Mouse (Mus musculus) MEL (cell line): ENCODE results near the gene Snapc4.

ENCODE experiments used
- CHD1 ChIP-seq: IDR thresholded peaks from 2 replicates; pipeline ENCODE4 v1.6.1; 2012; ENCODE audit warnings: low read depth, mild to moderate bottlenecking, inconsistent platforms, low read length, improper control_type of control experiment
- CTCF ChIP-seq, 3 experiments: IDR thresholded peaks in 2 of 3; conservative IDR thresholded peaks in 1 of 3; 2 replicates each; pipeline ENCODE4 v1.5.1; 2011 to 2012; ENCODE audit warnings: low read length in 3 of 3, low read depth in 2 of 3, mild to moderate bottlenecking in 2 of 3, improper control_type of control experiment in 1 of 3, inconsistent platforms in 1 of 3, mixed read lengths in 1 of 3, moderate library complexity in 1 of 3; ENCODE audit not compliant: control insufficient read depth in 1 of 3, insufficient read depth in 1 of 3, poor library complexity in 1 of 3, severe bottlenecking in 1 of 3
- E2F4 ChIP-seq: IDR thresholded peaks from 2 replicates; pipeline ENCODE4 v1.6.1; 2011; ENCODE audit warnings: low read depth, low read length, improper control_type of control experiment, borderline replicate concordance
- ELF1 ChIP-seq: IDR thresholded peaks from 2 replicates; pipeline ENCODE4 v1.6.1; 2014; ENCODE audit warnings: low read depth, mild to moderate bottlenecking, inconsistent platforms, low read length, improper control_type of control experiment, moderate library complexity
- MXI1 ChIP-seq: IDR thresholded peaks from 2 replicates; pipeline ENCODE4 v1.6.1; 2011; ENCODE audit warnings: mild to moderate bottlenecking, low read depth, low read length, improper control_type of control experiment
- POLR2A ChIP-seq, 2 experiments: IDR thresholded peaks; 2 replicates each; pipeline ENCODE4 v1.6.1; 2011 to 2012; ENCODE audit warnings: low read length in 2 of 2, mild to moderate bottlenecking in 2 of 2, control low read depth in 1 of 2, improper control_type of control experiment in 1 of 2, low read depth in 1 of 2, moderate library complexity in 1 of 2; ENCODE audit not compliant: control insufficient read depth in 1 of 2, insufficient read depth in 1 of 2, poor library complexity in 1 of 2
- POLR2AphosphoS2 ChIP-seq: IDR thresholded peaks from 2 replicates; pipeline ENCODE4 v1.6.1; 2011; ENCODE audit warnings: low read length, improper control_type of control experiment
- RCOR1 ChIP-seq: IDR thresholded peaks from 2 replicates; pipeline ENCODE4 v1.6.1; 2012; ENCODE audit warnings: low read depth, mild to moderate bottlenecking, inconsistent platforms, low read length, improper control_type of control experiment
- SMC3 ChIP-seq: IDR thresholded peaks from 2 replicates; pipeline ENCODE4 v1.6.1; 2011; ENCODE audit warnings: low read depth, low read length, improper control_type of control experiment
- USF1 ChIP-seq: IDR thresholded peaks from 2 replicates; pipeline ENCODE4 v1.6.1; 2014; ENCODE audit warnings: low read depth, mild to moderate bottlenecking, inconsistent platforms, low read length, improper control_type of control experiment, moderate library complexity
- ZC3H11A ChIP-seq: IDR thresholded peaks from 2 replicates; pipeline ENCODE4 v1.6.1; 2012; ENCODE audit warnings: low read depth, mild to moderate bottlenecking, inconsistent platforms, low read length, improper control_type of control experiment
- ZKSCAN1 ChIP-seq: IDR thresholded peaks from 2 replicates; pipeline ENCODE4 v1.6.1; 2012; ENCODE audit warnings: low read depth, mild to moderate bottlenecking, inconsistent platforms, low read length, improper control_type of control experiment, moderate library complexity
- ZNF384 ChIP-seq: IDR thresholded peaks from 2 replicates; pipeline ENCODE4 v1.6.1; 2012; ENCODE audit warnings: low read depth, mild to moderate bottlenecking, inconsistent platforms, low read length, improper control_type of control experiment

DNA sequence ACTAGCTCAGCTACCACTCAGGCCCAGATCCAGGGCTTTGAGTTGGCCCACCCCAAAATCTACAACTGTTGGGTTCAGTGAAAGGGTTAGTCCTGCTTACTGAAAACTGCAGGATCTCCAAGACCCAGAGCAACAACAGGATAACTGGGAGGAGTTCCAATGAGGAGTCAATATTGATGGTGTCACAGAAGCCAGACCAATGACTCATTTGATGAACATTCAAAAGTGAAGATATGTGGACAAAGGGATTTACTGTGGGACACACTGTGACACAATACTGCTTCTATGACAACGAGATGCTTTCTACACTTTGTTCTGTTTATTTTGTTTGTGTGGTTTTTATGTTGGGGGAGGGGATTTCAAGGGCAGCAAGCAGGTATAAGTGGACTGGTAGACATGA lies 37.7 kb upstream of the Snapc4 start:
- no peak for TF ChIP-seq MXI1
- TF ChIP-seq SMC3 = no peak
- TF ChIP-seq USF1 = no peak
- TF ChIP-seq CTCF (IDR thresholded peaks at IDR 0.05 in 2 of 3, conservative IDR thresholded peaks at IDR 0.05 in 1 of 3; ENCODE audit: control insufficient read depth in 1 of 3, insufficient read depth in 1 of 3, low read depth in 2 of 3, low read length in 3 of 3, poor library complexity in 1 of 3, severe bottlenecking in 1 of 3) = no peak
- TF ChIP-seq POLR2A (IDR thresholded peaks at IDR 0.05; ENCODE audit: control insufficient read depth in 1 of 2, insufficient read depth in 1 of 2, low read depth in 1 of 2, low read length in 2 of 2, poor library complexity in 1 of 2) = no peak
- no peak for TF ChIP-seq CHD1
- no peak for TF ChIP-seq ZKSCAN1
- no peak for TF ChIP-seq POLR2AphosphoS2
- no peak for TF ChIP-seq E2F4
- TF ChIP-seq ZC3H11A = no peak
- no peak for TF ChIP-seq RCOR1
- TF ChIP-seq ZNF384 = no peak
- no peak for TF ChIP-seq ELF1
